Mouse (Mus musculus) megakaryocyte, embryonic 14.5 days (primary cell): Measurements from ENCODE around the gene Olfr1340.

Experiments used
- FLI1 ChIP-seq: IDR thresholded peaks from 2 replicates; pipeline ENCODE4 v1.6.1; 2012; ENCODE audit warnings: low read length, inconsistent platforms, mixed read lengths
- GATA1 ChIP-seq: IDR thresholded peaks from 3 replicates; pipeline ENCODE4 v1.6.1; 2012; ENCODE audit warnings: mixed read lengths, low read length, inconsistent platforms, borderline replicate concordance

- TF ChIP-seq GATA1, result no peak
- TF ChIP-seq FLI1, result no peak
Observed at GRCm38 (mm10) chr4:118740988-118741698, 21.2 kb downstream of the Olfr1340 start.
